ENCODE assay signal across 21 mouse cellular contexts in genomic region chr16:19966437-19966836, GRCm38 (mm10). TPM values are rescaled to one million over a fixed set of nuclear protein-coding genes. Genes with fewer than 3 reads are reported as not detected.
DNase-seq lines count a peak whose midpoint lies in the region; ATAC-seq and TF ChIP-seq lines count a peak whose summit lies in the region.
"Had no signal": no experiment of that assay in that cellular context is flagged by ENCODE, and none has a peak within 500 bp of the region (broad histone marks: within the 10 kb centered on the region; RNA-seq: fewer than 3 reads in every experiment).

No protein-coding gene starts in this region.

- H3K36me3 ChIP-seq in heart, postnatal 0 days (replicated peaks; ENCODE audit: control insufficient read depth, insufficient read depth, low read length) = peaks cover 10% of the 10 kb centered on the region
- H3K36me3 ChIP-seq: forebrain, embryonic 10.5 days had no signal

- no peaks in the 10 kb centered on the region for H3K9me3 ChIP-seq in heart, postnatal 0 days (replicated peaks; ENCODE audit: control insufficient read depth, low read length)
- H3K9me3 ChIP-seq: forebrain, embryonic 10.5 days; forebrain, embryonic 13.5 days had no signal

- H3K4me3 ChIP-seq in heart, postnatal 0 days (ENCODE audit: low read depth, low read length) = no peak overlapping the region
- H3K4me3 ChIP-seq in bone marrow macrophage, adult 2 months (ENCODE audit: insufficient read depth, low read length) = no peak overlapping the region
- H3K4me3 ChIP-seq: forebrain, embryonic 10.5 days; forebrain, embryonic 13.5 days had no signal

- H3K4me2 ChIP-seq in heart, postnatal 0 days (ENCODE audit: low read depth, low read length) = no peak overlapping the region
- H3K4me2 ChIP-seq: forebrain, embryonic 13.5 days; heart, embryonic 11.5 days; hindbrain, embryonic 14.5 days had no signal

- intact Hi-C loops in heart, postnatal 10 days (cut with DNase I) = no loop called here
- intact Hi-C loops in gastrocnemius, postnatal 36 days (cut with DNase I) = no loop called here

- H3K4me1 ChIP-seq in heart, postnatal 0 days (ENCODE audit: control insufficient read depth, insufficient read depth) = no peaks in the 10 kb centered on the region
- peaks cover 50% of the 10 kb centered on the region for H3K4me1 ChIP-seq in bone marrow macrophage, adult 2 months (ENCODE audit: control insufficient read depth, insufficient read depth, low read length)
- H3K4me1 ChIP-seq: forebrain, embryonic 10.5 days; forebrain, embryonic 13.5 days had no signal

- DNase-seq in heart, adult 11 months = peak; percentile 64
- no peak for DNase-seq in heart, postnatal 10 days
- DNase-seq in heart, postnatal 0 days (ENCODE audit: low spot score) = no peak
- no peak for DNase-seq in heart, adult 9 months (ENCODE audit: low spot score in 2 of 2)
- no peak for DNase-seq in gastrocnemius, postnatal 36 days
- DNase-seq: adrenal gland, adult 8-10 months; adrenal gland, postnatal 25 days; cerebellum, adult 18-20 months; cerebellum, adult 9-10 months; cerebellum, postnatal 14 days; gastrocnemius, postnatal 10 days; heart, postnatal 36 days had no signal

- WGBS in heart, postnatal 0 days = 47% methylated on average over 1 of the region's 1 CpGs

- 0 out of 2 replicates have a peak overlapping the region, but pooled peaks have one; percentile 5 for H3K27ac ChIP-seq in heart, postnatal 0 days (ENCODE audit: low read depth)
- peak overlapping the region; percentile 31; the same call in 1 of the 2 replicates for H3K27ac ChIP-seq in bone marrow macrophage, adult 2 months (ENCODE audit: insufficient read depth, low read depth, low read length)
- H3K27ac ChIP-seq: forebrain, embryonic 10.5 days; forebrain, embryonic 13.5 days; hindbrain, embryonic 14.5 days; hindbrain, postnatal 0 days had no signal

- TF ChIP-seq EP300 in heart, postnatal 0 days (IDR thresholded peaks at IDR 0.05; ENCODE audit: low read depth) = no peak

- ATAC-seq in heart, postnatal 0 days (ENCODE audit: insufficient read depth, low read depth) = no peak
- ATAC-seq: activated CD4-positive, CD25-positive, alpha-beta regulatory T cell, adult 4 months; forebrain, embryonic 13.5 days; forebrain, embryonic 16.5 days; hindbrain, postnatal 0 days; intestine, embryonic 16.5 days had no signal

- no peak for TF ChIP-seq POLR2A in bone marrow macrophage, adult 2 months (IDR thresholded peaks at IDR 0.05; ENCODE audit: borderline replicate concordance, low read depth, low read length)

- no peak for TF ChIP-seq CTCF in heart, postnatal 0 days (IDR thresholded peaks at IDR 0.05; ENCODE audit: low read depth)
- no peak for TF ChIP-seq CTCF in bone marrow macrophage, adult 2 months (IDR thresholded peaks at IDR 0.05; ENCODE audit: low read depth, low read length)

- no peaks in the 10 kb centered on the region for H3K27me3 ChIP-seq in heart, postnatal 0 days (ENCODE audit: control insufficient read depth, insufficient read depth, low read length)
- H3K27me3 ChIP-seq: forebrain, embryonic 13.5 days had no signal

- no peak overlapping the region for H3K9ac ChIP-seq in heart, postnatal 0 days (replicated peaks; ENCODE audit: low read depth, low read length)
- H3K9ac ChIP-seq: forebrain, embryonic 13.5 days; hindbrain, embryonic 14.5 days had no signal

RNA-seq across cellular contexts. Expression of gene Klhl6, which starts 16.4 kb away (rescaled TPM):
- 10 to 100 TPM in 1 of 2 experiments, 1 to 10 TPM in 1; 8.8 to 12.0 TPM for total RNA-seq in heart, postnatal 10 days (2021)
- 8.0 and 12.1 TPM in 2 replicates for total RNA-seq in heart, postnatal 0 days (2014; rRNA removed; ENCODE audit: low replicate concordance)
- polyA plus RNA-seq in heart, postnatal 0 days (2015; fragmentation: Nextera tagmentation; extraction: Ambion mirVana) = 13.7 and 14.9 TPM in 2 replicates
- 47.2 and 50.7 TPM in 2 replicates for polyA plus RNA-seq in bone marrow macrophage, adult 2 months (2012; ENCODE audit: insufficient read depth, insufficient read length, missing spikeins)
- 1 to 10 TPM; 1.1 to 1.3 TPM for total RNA-seq in gastrocnemius, postnatal 36 days (2021)
